Mouse (Mus musculus) olfactory bulb, adult 2 months (tissue): ENCODE measurements around the gene Rab3d.

Experiments
- CTCF ChIP-seq: fragments of 200-500 bp; IDR thresholded peaks from 2 replicates; pipeline ENCODE4 v1.5.1; 2012; ENCODE audit warnings: low read depth, mild to moderate bottlenecking, low read length, moderate library complexity; ENCODE audit not compliant: insufficient read depth
- POLR2A ChIP-seq: fragments of 200-500 bp; IDR thresholded peaks from 2 replicates; pipeline ENCODE4 v1.6.1; 2012; ENCODE audit warnings: mild to moderate bottlenecking, low read depth, low read length, moderate library complexity; ENCODE audit not compliant: insufficient read depth

- TF ChIP-seq POLR2A = no peak
- TF ChIP-seq CTCF = no peak
Measured at GRCm38 (mm10) chr9:21951977-21952376, 34.0 kb upstream of the Rab3d start.
